Comparison of ENCODE assay signal across 17 mouse cellular contexts in genomic region chr14:118749715-118750114, GRCm38 (mm10). TPM values are rescaled to one million over a fixed set of nuclear protein-coding genes. Genes with fewer than 3 reads are reported as not detected.
DNase-seq lines count a peak whose midpoint lies in the region; ATAC-seq and TF ChIP-seq lines count a peak whose summit lies in the region.
"Had no signal": no experiment of that assay in that cellular context is flagged by ENCODE, and none has a peak within 500 bp of the region (broad histone marks: within the 10 kb centered on the region; RNA-seq: fewer than 3 reads in every experiment).

No protein-coding gene starts in this region.

- no peak for TF ChIP-seq CTCF in liver, embryonic 14.5 days (IDR thresholded peaks at IDR 0.05; ENCODE audit: low read depth)
- TF ChIP-seq CTCF in ES-Bruce4 (IDR thresholded peaks at IDR 0.05; ENCODE audit: low read depth, low read length), result no peak

- no peak for TF ChIP-seq EP300 in liver, embryonic 14.5 days (IDR thresholded peaks at IDR 0.05; ENCODE audit: low read depth)
- TF ChIP-seq EP300 in ES-Bruce4 (IDR thresholded peaks at IDR 0.05; ENCODE audit: insufficient read depth, low read depth, low read length), result no peak

- in situ Hi-C loops in ES-E14 (cut with MboI; ENCODE audit: low sequenced_read_pairs in 2 of 2, unreplicated experiment in 2 of 2), result no loop called here

- DNase-seq in liver, embryonic 14.5 days (ENCODE audit: low read depth in 3 of 3, low spot score in 3 of 3), result no peak
- no peak for DNase-seq in liver
- DNase-seq in ES-E14 (ENCODE audit: low read depth, low spot score), result no peak
- DNase-seq in thymus, postnatal 36 days, result no peak
- DNase-seq: adrenal gland, postnatal 10 days; cerebellum, adult 11 months; cerebellum, adult 8-10 months; cerebellum, postnatal 25 days; gastrocnemius, adult 2 months; gastrocnemius, postnatal 25 days had no signal

- H3K27ac ChIP-seq in intestine, embryonic 15.5 days, result no peak overlapping the region
- H3K27ac ChIP-seq in intestine, embryonic 16.5 days (ENCODE audit: low read length), result no peak overlapping the region
- H3K27ac ChIP-seq in liver, embryonic 14.5 days, result peak overlapping the region; percentile 90
- H3K27ac ChIP-seq in ES-Bruce4 (ENCODE audit: insufficient read depth, low read length) (peak overlapping the region; percentile 63), ES-E14 (ENCODE audit: insufficient read depth, low read depth, low read length, poor library complexity, severe bottlenecking) (peak overlapping the region; percentile 80)
- H3K27ac ChIP-seq: gastrocnemius, adult 2 months; hindbrain, embryonic 13.5 days had no signal

- H3K4me3 ChIP-seq in intestine, embryonic 15.5 days (replicated peaks), result no peak overlapping the region
- H3K4me3 ChIP-seq in intestine, embryonic 16.5 days (ENCODE audit: low read length), result no peak overlapping the region
- H3K4me3 ChIP-seq in liver, embryonic 14.5 days (ENCODE audit: insufficient read depth in 1 of 2, low read depth in 2 of 2, low read length in 2 of 2), result no peak overlapping the region
- H3K4me3 ChIP-seq in ES-Bruce4 (ENCODE audit: low read depth, low read length) (no peak overlapping the region), ES-E14 (ENCODE audit: insufficient read depth in 1 of 2, low read depth in 1 of 2, low read length in 2 of 2, poor library complexity in 1 of 2, severe bottlenecking in 1 of 2) (no peak overlapping the region)
- H3K4me3 ChIP-seq: gastrocnemius, adult 2 months; heart, embryonic 12.5 days; hindbrain, embryonic 13.5 days had no signal

- no peak overlapping the region for H3K9ac ChIP-seq in intestine, embryonic 15.5 days
- no peak overlapping the region for H3K9ac ChIP-seq in intestine, embryonic 16.5 days (ENCODE audit: low read depth, low read length)
- peak overlapping the region; percentile 40 for H3K9ac ChIP-seq in liver, embryonic 14.5 days (replicated peaks)
- H3K9ac ChIP-seq in ES-Bruce4 (ENCODE audit: low read depth, poor library complexity, severe bottlenecking) (peak overlapping the region; percentile 27; the same call in 1 of the 2 replicates), ES-E14 (ENCODE audit: insufficient read depth, low read depth, low read length, poor library complexity, severe bottlenecking) (no peak overlapping the region)
- H3K9ac ChIP-seq: heart, embryonic 12.5 days; hindbrain, embryonic 13.5 days had no signal

- no peaks in the 10 kb centered on the region for H3K27me3 ChIP-seq in intestine, embryonic 15.5 days (replicated peaks)
- no peaks in the 10 kb centered on the region for H3K27me3 ChIP-seq in intestine, embryonic 16.5 days (replicated peaks; ENCODE audit: control insufficient read depth, insufficient read depth, low read length)
- no peaks in the 10 kb centered on the region for H3K27me3 ChIP-seq in liver, embryonic 14.5 days (ENCODE audit: control insufficient read depth, insufficient read depth, low read length)
- no peaks in the 10 kb centered on the region for H3K27me3 ChIP-seq in ES-Bruce4 (ENCODE audit: control insufficient read depth, insufficient read depth, low read length, poor library complexity, severe bottlenecking)
- H3K27me3 ChIP-seq: heart, embryonic 12.5 days had no signal

- no peaks in the 10 kb centered on the region for H3K9me3 ChIP-seq in intestine, embryonic 15.5 days
- H3K9me3 ChIP-seq in intestine, embryonic 16.5 days (ENCODE audit: control insufficient read depth, low read length), result no peaks in the 10 kb centered on the region
- H3K9me3 ChIP-seq in liver, embryonic 14.5 days (ENCODE audit: control insufficient read depth, low read length), result no peaks in the 10 kb centered on the region
- H3K9me3 ChIP-seq in ES-Bruce4 (replicated peaks; ENCODE audit: control insufficient read depth, insufficient read depth, low read length, poor library complexity, severe bottlenecking), result peaks cover 4% of the 10 kb centered on the region; the same call in 1 of the 2 replicates
- no peaks in the 10 kb centered on the region for H3K9me3 ChIP-seq in ES-E14 (ENCODE audit: control insufficient read depth, insufficient read depth, low read depth, low read length)
- H3K9me3 ChIP-seq: heart, embryonic 12.5 days; hindbrain, embryonic 13.5 days had no signal

- TF ChIP-seq POLR2A in ES-Bruce4 (IDR thresholded peaks at IDR 0.05; ENCODE audit: insufficient read depth, low read length), result no peak

- H3K4me2 ChIP-seq in intestine, embryonic 15.5 days (replicated peaks), result no peak overlapping the region
- no peak overlapping the region for H3K4me2 ChIP-seq in intestine, embryonic 16.5 days (ENCODE audit: low read depth, low read length)
- H3K4me2 ChIP-seq in liver, embryonic 14.5 days (ENCODE audit: low read depth), result no peak overlapping the region; the same call in 1 of the 2 replicates
- H3K4me2 ChIP-seq: heart, embryonic 12.5 days; hindbrain, embryonic 13.5 days had no signal

- H3K4me1 ChIP-seq in intestine, embryonic 15.5 days (replicated peaks), result 0 out of 2 replicates have a peak, but pooled peaks cover 2% of the 10 kb centered on the region
- peaks cover 3% of the 10 kb centered on the region; the same call in 1 of the 2 replicates for H3K4me1 ChIP-seq in intestine, embryonic 16.5 days (ENCODE audit: control insufficient read depth, insufficient read depth, low read length)
- H3K4me1 ChIP-seq in liver, embryonic 14.5 days (replicated peaks; ENCODE audit: control insufficient read depth in 2 of 2, insufficient read depth in 2 of 2, low read length in 1 of 2), result peaks cover 24 to 37% of the 10 kb centered on the region in 2 experiments
- peaks cover 7% of the 10 kb centered on the region for H3K4me1 ChIP-seq in ES-Bruce4 (ENCODE audit: control insufficient read depth, insufficient read depth, low read length)
- peaks cover 8 to 24% of the 10 kb centered on the region in 2 experiments for H3K4me1 ChIP-seq in ES-E14 (ENCODE audit: control insufficient read depth in 2 of 2, insufficient read depth in 2 of 2, low read length in 2 of 2, poor library complexity in 1 of 2)
- H3K4me1 ChIP-seq: heart, embryonic 12.5 days; hindbrain, embryonic 13.5 days had no signal

- 0 out of 2 replicates have a peak, but pooled peaks have one; percentile 9 for ATAC-seq in intestine, embryonic 15.5 days
- ATAC-seq in intestine, embryonic 16.5 days, result no peak
- no peak for ATAC-seq in liver, embryonic 14.5 days (ENCODE audit: insufficient read depth)
- ATAC-seq: forebrain, embryonic 14.5 days had no signal

- 40% methylated on average over 4 of the region's 4 CpGs for WGBS in intestine, embryonic 15.5 days
- WGBS in intestine, embryonic 16.5 days, result 32% methylated on average over 4 of the region's 4 CpGs
- WGBS in liver, embryonic 14.5 days (ENCODE audit: insufficient replicate concordance), result 60% methylated on average over 4 of the region's 4 CpGs

- no peaks in the 10 kb centered on the region for H3K36me3 ChIP-seq in intestine, embryonic 15.5 days
- H3K36me3 ChIP-seq in intestine, embryonic 16.5 days (ENCODE audit: control insufficient read depth, insufficient read depth, low read length), result no peaks in the 10 kb centered on the region
- no peaks in the 10 kb centered on the region for H3K36me3 ChIP-seq in liver, embryonic 14.5 days (replicated peaks; ENCODE audit: control insufficient read depth, insufficient read depth, low read depth)
- H3K36me3 ChIP-seq in ES-Bruce4 (ENCODE audit: control insufficient read depth, insufficient read depth, low read length, poor library complexity, severe bottlenecking) (no peaks in the 10 kb centered on the region), ES-E14 (ENCODE audit: control insufficient read depth, insufficient read depth, low read length, poor library complexity, severe bottlenecking) (no peaks in the 10 kb centered on the region)
- H3K36me3 ChIP-seq: heart, embryonic 12.5 days; hindbrain, embryonic 13.5 days had no signal

TF ChIP-seq in ES-E14, 5 proteins besides CTCF, POLR2A, EP300 and RAD21:
- no peak for TF ChIP-seq CHD2 (IDR thresholded peaks at IDR 0.05; ENCODE audit: low read depth, low read length)
- no peak for TF ChIP-seq ZNF384 (IDR thresholded peaks at IDR 0.05; ENCODE audit: low read depth, low read length)
- no peak for TF ChIP-seq MAFK (IDR thresholded peaks at IDR 0.05; ENCODE audit: insufficient read depth, low read depth, low read length)
- TF ChIP-seq HCFC1 (IDR thresholded peaks at IDR 0.05; ENCODE audit: borderline replicate concordance, insufficient read depth, low read length), result no peak
- TF ChIP-seq ZC3H11A (IDR thresholded peaks at IDR 0.05; ENCODE audit: borderline replicate concordance, low read depth, low read length), result no peak

RNA-seq across cellular contexts. Expression of gene Cldn10, which starts 38.0 kb away (rescaled TPM):
- 19.7 and 39.7 TPM in 2 replicates for polyA plus RNA-seq in intestine, embryonic 15.5 days (2015; fragmentation: Nextera tagmentation; extraction: Ambion mirVana)
- polyA plus RNA-seq in intestine, embryonic 16.5 days (2015; fragmentation: Nextera tagmentation; extraction: Ambion mirVana), result 21.1 and 23.1 TPM in 2 replicates
- polyA plus RNA-seq in liver, embryonic 14.5 days (2012; rRNA removed), result 0.05 and 0.06 TPM in 2 replicates
- polyA plus RNA-seq in liver, embryonic 14.5 days (2014; fragmentation: Nextera tagmentation; extraction: Ambion mirVana), result 0.45 and 0.51 TPM in 2 replicates
- polyA plus RNA-seq in ES-Bruce4 (2011; ENCODE audit: insufficient read depth, insufficient read length, low read depth, missing spikeins), result not detected in 2 replicates
- 0.09 and 0.21 TPM in 2 replicates for total RNA-seq in ES-E14 (2012; rRNA removed)
- total RNA-seq: gastrocnemius, adult 2 months; gastrocnemius, postnatal 25 days; MEL had no signal

RNA-seq across cellular contexts. Expression of gene Abcc4, which starts 43.7 kb away (rescaled TPM):
- 2.2 and 2.3 TPM in 2 replicates for polyA plus RNA-seq in intestine, embryonic 15.5 days (2015; fragmentation: Nextera tagmentation; extraction: Ambion mirVana)
- polyA plus RNA-seq in intestine, embryonic 16.5 days (2015; fragmentation: Nextera tagmentation; extraction: Ambion mirVana), result 1.8 and 2.0 TPM in 2 replicates
- polyA plus RNA-seq in liver, embryonic 14.5 days (2012; rRNA removed), result 1.0 and 1.4 TPM in 2 replicates
- 1.9 and 2.3 TPM in 2 replicates for polyA plus RNA-seq in liver, embryonic 14.5 days (2014; fragmentation: Nextera tagmentation; extraction: Ambion mirVana)
- polyA plus RNA-seq in ES-Bruce4 (2011; ENCODE audit: insufficient read depth, insufficient read length, low read depth, missing spikeins), result 29.0 and 32.2 TPM in 2 replicates
- total RNA-seq in ES-E14 (2012; rRNA removed), result 36.5 and 110 TPM in 2 replicates

Comparison
In these comparisons a context has a peak if more than half of its experiments do, and no peak if none do; other contexts are left out.
1. H3K27ac ChIP-seq: peak in liver, embryonic 14.5 days (single experiment), ES-Bruce4 (single experiment) and ES-E14 (single experiment); none in intestine, embryonic 15.5 days (single experiment) and intestine, embryonic 16.5 days (single experiment).
2. H3K9ac ChIP-seq: peak in liver, embryonic 14.5 days (single experiment) and ES-Bruce4 (single experiment); none in intestine, embryonic 15.5 days (single experiment), intestine, embryonic 16.5 days (single experiment) and ES-E14 (single experiment).
3. RNA of gene Cldn10, which starts 38.0 kb away (polyA plus RNA-seq): 21.1 to 23.1 TPM in intestine, embryonic 16.5 days and 19.7 to 39.7 TPM in intestine, embryonic 15.5 days; 0.05 to 0.51 TPM in liver, embryonic 14.5 days and not detected in ES-Bruce4; every median in the first group is over 10 times any median in the second.